Mouse (Mus musculus) left cerebral cortex, postnatal 10 days (tissue): Measurements from ENCODE around the gene Impg1. TPM values are rescaled to one million over a fixed set of nuclear protein-coding genes. Genes with fewer than 3 reads are reported as not detected.

Experiments
- DNase-seq, 2 experiments: peaks; one replicate each; pipeline ENCODE4 v3.0.0; 2021 to 2022; ENCODE audit warnings: low spot score in 2 of 2, mixed read lengths in 1 of 2; ENCODE audit errors: extremely low spot score in 1 of 2
- intact Hi-C: fragments of 180-260 bp; cut with DNase I; formaldehyde crosslinking; loops from one replicate; pipeline ENCODE4 v1.15.1; 2025
- total RNA-seq, 2 experiments: library from RNA; stranded (reverse); gene quantifications; 2 replicates each; pipeline ENCODE4 v1.2.3; 2021

The Impg1 gene
- total RNA-seq, 2 experiments from 2014 or later, result 0.30 to 0.45 TPM

- intact Hi-C loops, result loop anchor here (10.0 kb wide), 1 partner anchor 1331 kb away; the partner anchor contains the start of gene Htr1b
- DNase-seq, result no peak
Observed at GRCm38 (mm10) chr9:80303518-80303917, 161.8 kb downstream of the Impg1 start.

- no peak for DNase-seq
- intact Hi-C loops, result no loop called here
Observed at GRCm38 (mm10) chr9:80299031-80299430, 166.2 kb downstream of the Impg1 start.

GRCm38 (mm10) chr9:80296086-80296485, 169.2 kb downstream of the Impg1 start:
- intact Hi-C loops, result no loop called here
- no peak for DNase-seq

- intact Hi-C loops, result no loop called here
- DNase-seq, result no peak
Observed at GRCm38 (mm10) chr9:80293056-80293584, 172.2 kb downstream of the Impg1 start.

GRCm38 (mm10) chr9:80286845-80287244, 178.4 kb downstream of the Impg1 start:
- no peak for DNase-seq
- intact Hi-C loops, result no loop called here

- DNase-seq, result no peak
- intact Hi-C loops, result no loop called here
Observed at GRCm38 (mm10) chr9:80284539-80285174, 180.6 kb downstream of the Impg1 start.

- intact Hi-C loops, result no loop called here
Observed at GRCm38 (mm10) chr9:80282426-80282825, 182.9 kb downstream of the Impg1 start.

GRCm38 (mm10) chr9:80280724-80281123, 184.6 kb downstream of the Impg1 start:
- no peak for DNase-seq
- intact Hi-C loops, result no loop called here

More at GRCm38 (mm10) chr9:80282426-80282825, 182.9 kb downstream of the Impg1 start:
- DNase-seq, result no peak

- intact Hi-C loops, result no loop called here
- no peak for DNase-seq
Observed at GRCm38 (mm10) chr9:80277770-80278169, 187.5 kb downstream of the Impg1 start.

- intact Hi-C loops, result no loop called here
- no peak for DNase-seq
Observed at GRCm38 (mm10) chr9:80277157-80277556, 188.1 kb downstream of the Impg1 start.

- DNase-seq, result no peak
- intact Hi-C loops, result no loop called here
Observed at GRCm38 (mm10) chr9:80275772-80276134, 189.5 kb downstream of the Impg1 start.

GRCm38 (mm10) chr9:80275053-80275771, 190.1 kb downstream of the Impg1 start:
- intact Hi-C loops, result no loop called here
- DNase-seq, result no peak

- no peak for DNase-seq
- intact Hi-C loops, result no loop called here
Observed at GRCm38 (mm10) chr9:80272951-80273350, 192.3 kb downstream of the Impg1 start.

- no peak for DNase-seq
- intact Hi-C loops, result no loop called here
Observed at GRCm38 (mm10) chr9:80269596-80269995, 195.7 kb downstream of the Impg1 start.

GRCm38 (mm10) chr9:80266507-80266906, 198.8 kb downstream of the Impg1 start:
- intact Hi-C loops, result no loop called here
- no peak for DNase-seq

- DNase-seq, result no peak
- intact Hi-C loops, result no loop called here
Observed at GRCm38 (mm10) chr9:80266086-80266485, 199.2 kb downstream of the Impg1 start.
